Mouse (Mus musculus) C2C12 (cell line): ENCODE measurements around the gene Sympk.

Experiments
- CTCF ChIP-seq: IDR thresholded peaks from one replicate; pipeline ENCODE4 v1.5.1; 2011; ENCODE audit not compliant: control insufficient read depth, insufficient read depth, insufficient read length
- FOSL1 ChIP-seq: IDR thresholded peaks from one replicate; pipeline ENCODE4 v1.8.0; 2011; ENCODE audit warnings: mild to moderate bottlenecking, low read length; ENCODE audit not compliant: poor library complexity, insufficient read depth, severe bottlenecking
- MAX ChIP-seq: IDR thresholded peaks from one replicate; pipeline ENCODE4 v1.6.1; 2011; ENCODE audit warnings: mild to moderate bottlenecking, control low read depth
- MYOD1 ChIP-seq: IDR thresholded peaks from one replicate; pipeline ENCODE4 v1.6.1; 2011; ENCODE audit warnings: low read depth; ENCODE audit not compliant: control insufficient read depth, insufficient read length
- MYOG ChIP-seq: IDR thresholded peaks from one replicate; pipeline ENCODE4 v1.6.1; 2011; ENCODE audit not compliant: control insufficient read depth, insufficient read length; ENCODE audit errors: extremely low read depth
- USF1 ChIP-seq: IDR thresholded peaks from one replicate; pipeline ENCODE4 v1.6.1; 2011; ENCODE audit warnings: low read depth, mild to moderate bottlenecking, control low read depth, moderate library complexity

DNA sequence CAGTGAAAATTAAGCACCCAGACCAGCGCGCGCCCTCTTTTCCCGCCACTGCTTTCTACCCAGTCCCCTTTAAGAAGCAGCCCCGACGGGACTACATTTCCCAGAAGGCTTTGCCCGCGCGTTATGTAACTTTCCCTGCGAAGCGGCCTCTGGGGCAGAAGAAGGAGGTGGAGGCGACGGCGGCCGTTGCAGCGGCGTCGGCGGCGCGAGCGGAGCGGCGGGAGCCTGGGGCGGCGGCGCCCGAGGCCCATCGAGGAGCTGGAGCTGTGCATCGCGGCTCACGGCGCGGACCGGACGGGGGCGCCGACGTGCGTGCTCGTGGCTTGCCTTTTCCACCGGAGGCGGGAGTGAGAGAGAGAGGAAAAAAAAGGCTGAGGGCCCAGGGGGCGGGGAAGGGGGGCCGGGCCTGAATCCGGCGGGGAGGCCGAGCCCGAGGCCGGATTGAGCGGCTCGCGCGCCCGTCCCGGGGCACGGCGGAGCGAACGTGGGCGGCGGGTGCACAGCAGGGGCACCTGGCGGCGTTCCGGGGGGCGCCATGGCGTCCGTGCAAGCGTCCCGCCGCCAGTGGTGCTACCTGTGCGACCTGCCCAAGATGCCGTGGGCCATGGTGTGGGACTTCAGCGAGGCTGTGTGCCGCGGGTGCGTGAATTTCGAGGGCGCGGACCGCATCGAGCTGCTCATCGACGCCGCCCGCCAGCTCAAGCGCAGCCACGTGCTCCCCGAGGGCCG lies 20.1 kb upstream of the Sympk start, which contains the start of gene Irf2bp1:
- TF ChIP-seq CTCF (no peak), FOSL1 (no peak), USF1 (no peak), MAX (peak; percentile 58), MYOG (no peak), MYOD1 (no peak)
